Comparison of ENCODE assay signal across 9 mouse cellular contexts in the genomic region with DNA sequence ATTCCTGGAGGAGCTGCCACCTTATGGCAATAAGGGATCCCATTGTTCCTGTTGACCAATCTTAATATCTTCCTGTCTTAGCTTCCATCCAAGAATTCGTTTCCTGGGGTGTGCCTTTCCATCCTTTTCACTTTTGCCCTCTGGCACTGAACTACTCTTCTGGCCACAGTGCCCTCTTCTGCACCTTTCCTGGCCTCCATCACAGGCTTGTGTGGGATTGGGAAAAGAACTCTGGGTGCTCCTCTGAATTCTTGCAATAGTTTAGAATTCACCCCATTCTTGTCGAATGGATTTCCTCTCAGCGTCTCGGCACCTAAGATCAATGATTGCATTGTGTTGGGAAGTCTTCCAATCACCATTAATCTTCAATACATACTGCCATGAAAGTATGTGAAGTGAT. TPM values are rescaled to one million over a fixed set of nuclear protein-coding genes. Genes with fewer than 3 reads are reported as not detected.
DNase-seq lines count a peak whose midpoint lies in the region; ATAC-seq lines count a peak whose summit lies in the region.
"Had no signal": no experiment of that assay in that cellular context is flagged by ENCODE, and none has a peak within 500 bp of the region (broad histone marks: within the 10 kb centered on the region; RNA-seq: fewer than 3 reads in every experiment).

No protein-coding gene starts in this region.

- H3K27ac ChIP-seq in heart, embryonic 12.5 days (ENCODE audit: poor library complexity, severe bottlenecking): no peak overlapping the region; the same call in 1 of the 2 replicates
- H3K27ac ChIP-seq in hindbrain, embryonic 14.5 days: 0 out of 2 replicates have a peak overlapping the region, but pooled peaks have one; percentile 90
- H3K27ac ChIP-seq in midbrain, embryonic 11.5 days (ENCODE audit: low read depth, low read length): no peak overlapping the region

- ATAC-seq in heart, embryonic 12.5 days (ENCODE audit: insufficient number of reproducible peaks, low FRiP score): no peak
- ATAC-seq in hindbrain, embryonic 14.5 days (ENCODE audit: low FRiP score): no peak
- no peak for ATAC-seq in midbrain, embryonic 11.5 days (ENCODE audit: low FRiP score)

- no peaks in the 10 kb centered on the region for H3K9me3 ChIP-seq in heart, embryonic 12.5 days (replicated peaks)
- no peaks in the 10 kb centered on the region for H3K9me3 ChIP-seq in hindbrain, embryonic 14.5 days (ENCODE audit: control insufficient read depth, low read length)
- H3K9me3 ChIP-seq in midbrain, embryonic 11.5 days (ENCODE audit: control insufficient read depth, low read length): no peaks in the 10 kb centered on the region
- H3K9me3 ChIP-seq: G1E had no signal

- no peak for DNase-seq in heart, adult 18-20 months
- DNase-seq in Muller cell, postnatal 12 days (ENCODE audit: inconsistent ontology term): peak; percentile 4
- no peak for DNase-seq in hindbrain, embryonic 14.5 days (ENCODE audit: low spot score)
- no peak for DNase-seq in midbrain, embryonic 11.5 days (ENCODE audit: low spot score, missing footprints)
- DNase-seq in MN1 (ENCODE audit: low spot score): no peak
- no peak for DNase-seq in gastrocnemius, postnatal 36 days
- DNase-seq in right cerebral cortex, adult 18-20 months: no peak

- intact Hi-C loops in gastrocnemius, postnatal 36 days (cut with DNase I): loop anchor here (5.0 kb wide), 2 partner anchors 41 to 64 kb away; no protein-coding TSS in a partner anchor

- WGBS in heart, embryonic 12.5 days: 38% methylated on average over 4 of the region's 4 CpGs
- 39% methylated on average over 4 of the region's 4 CpGs for WGBS in hindbrain, embryonic 14.5 days
- 45% methylated on average over 4 of the region's 4 CpGs for WGBS in midbrain, embryonic 11.5 days

- H3K4me3 ChIP-seq in heart, embryonic 12.5 days: peak overlapping the region; percentile 78; the same call in 1 of the 2 replicates
- H3K4me3 ChIP-seq in hindbrain, embryonic 14.5 days (replicated peaks; ENCODE audit: low read length): peak overlapping the region; percentile 82
- H3K4me3 ChIP-seq in midbrain, embryonic 11.5 days (ENCODE audit: low read depth, low read length): peak overlapping the region; percentile 73; the same call in 1 of the 2 replicates

- no peaks in the 10 kb centered on the region for H3K36me3 ChIP-seq in heart, embryonic 12.5 days
- H3K36me3 ChIP-seq in hindbrain, embryonic 14.5 days (replicated peaks; ENCODE audit: control insufficient read depth, insufficient read depth): no peaks in the 10 kb centered on the region
- H3K36me3 ChIP-seq in midbrain, embryonic 11.5 days (ENCODE audit: control insufficient read depth, insufficient read depth, low read length): no peaks in the 10 kb centered on the region

- H3K27me3 ChIP-seq in heart, embryonic 12.5 days (replicated peaks): no peaks in the 10 kb centered on the region
- H3K27me3 ChIP-seq in hindbrain, embryonic 14.5 days (ENCODE audit: control insufficient read depth, insufficient read depth, low read length): no peaks in the 10 kb centered on the region
- H3K27me3 ChIP-seq in midbrain, embryonic 11.5 days (ENCODE audit: control insufficient read depth, insufficient read depth, low read length): no peaks in the 10 kb centered on the region; the same call in 1 of the 2 replicates

- H3K9ac ChIP-seq in heart, embryonic 12.5 days: peak overlapping the region; percentile 74
- H3K9ac ChIP-seq in hindbrain, embryonic 14.5 days: peak overlapping the region; percentile 85
- H3K9ac ChIP-seq in midbrain, embryonic 11.5 days (ENCODE audit: low read length): no peak overlapping the region

- H3K4me2 ChIP-seq in heart, embryonic 12.5 days: peak overlapping the region; percentile 81
- peak overlapping the region; percentile 69 for H3K4me2 ChIP-seq in hindbrain, embryonic 14.5 days (replicated peaks)
- peak overlapping the region; percentile 88 for H3K4me2 ChIP-seq in midbrain, embryonic 11.5 days

- H3K4me1 ChIP-seq in heart, embryonic 12.5 days (replicated peaks): peaks cover 14% of the 10 kb centered on the region
- H3K4me1 ChIP-seq in hindbrain, embryonic 14.5 days (replicated peaks; ENCODE audit: control insufficient read depth, insufficient read depth, low read length): peaks cover 21% of the 10 kb centered on the region
- peaks cover 14% of the 10 kb centered on the region for H3K4me1 ChIP-seq in midbrain, embryonic 11.5 days (ENCODE audit: control insufficient read depth, insufficient read depth, low read length)

RNA-seq across cellular contexts. Expression of gene Gm11437, which starts 11.3 kb away (rescaled TPM):
- not detected in 2 replicates for polyA plus RNA-seq in heart, embryonic 12.5 days (2016; fragmentation: Nextera tagmentation; extraction: Ambion mirVana)
- total RNA-seq in heart, adult 18-20 months (2021): not detected
- polyA plus RNA-seq in hindbrain, embryonic 14.5 days (2014; fragmentation: Nextera tagmentation; extraction: Ambion mirVana): 0.17 TPM in 1 of 2 replicates, not detected in the other
- polyA plus RNA-seq in midbrain, embryonic 11.5 days (2014; fragmentation: Nextera tagmentation; extraction: Ambion mirVana): not detected in 2 replicates
- not detected for total RNA-seq in gastrocnemius, postnatal 36 days (2021)
- total RNA-seq: G1E had no signal
- polyA plus RNA-seq: G1E had no signal

RNA-seq across cellular contexts. Expression of gene Acaca, which starts 49.1 kb away (rescaled TPM):
- polyA plus RNA-seq in heart, embryonic 12.5 days (2016; fragmentation: Nextera tagmentation; extraction: Ambion mirVana): 13.1 and 15.4 TPM in 2 replicates
- total RNA-seq in heart, adult 18-20 months (2021): 10 to 100 TPM; 22.9 to 70.7 TPM
- 36.2 and 40.7 TPM in 2 replicates for polyA plus RNA-seq in hindbrain, embryonic 14.5 days (2014; fragmentation: Nextera tagmentation; extraction: Ambion mirVana)
- 29.9 and 32.6 TPM in 2 replicates for polyA plus RNA-seq in midbrain, embryonic 11.5 days (2014; fragmentation: Nextera tagmentation; extraction: Ambion mirVana)
- 10 to 100 TPM; 10.1 to 15.5 TPM for total RNA-seq in gastrocnemius, postnatal 36 days (2021)

RNA-seq across cellular contexts. Expression of gene Tada2a, which starts 49.2 kb away (rescaled TPM):
- polyA plus RNA-seq in heart, embryonic 12.5 days (2016; fragmentation: Nextera tagmentation; extraction: Ambion mirVana): 22.0 and 22.9 TPM in 2 replicates
- 1 to 10 TPM; 6.6 to 8.3 TPM for total RNA-seq in heart, adult 18-20 months (2021)
- polyA plus RNA-seq in hindbrain, embryonic 14.5 days (2014; fragmentation: Nextera tagmentation; extraction: Ambion mirVana): 27.6 and 28.1 TPM in 2 replicates
- polyA plus RNA-seq in midbrain, embryonic 11.5 days (2014; fragmentation: Nextera tagmentation; extraction: Ambion mirVana): 33.7 and 33.9 TPM in 2 replicates
- total RNA-seq in gastrocnemius, postnatal 36 days (2021): 1 to 10 TPM; 8.6 to 9.4 TPM
